Mouse (Mus musculus) cerebellum, adult 11 months (tissue): ENCODE data around the gene Hmgcs1.

Source experiments
- DNase-seq: peaks from one replicate; pipeline ENCODE4 v3.0.0; 2022

Gene Hmgcs1

GRCm38 (mm10) chr13:119754635-119755020 is 64.4 kb downstream of the Hmgcs1 start:
- DNase-seq = no peak

GRCm38 (mm10) chr13:119755141-119755547 is 65.0 kb downstream of the Hmgcs1 start:
- peak; percentile 57 for DNase-seq

- peak; percentile 84 for DNase-seq
These were observed 65.7 kb downstream of the Hmgcs1 start, which contains the start of gene Nim1k for GRCm38 (mm10) chr13:119755681-119756471. Gene Nim1k, minus strand, starts transcription at chr13:119755882.

GRCm38 (mm10) chr13:119756831-119757230 is 66.7 kb downstream of the Hmgcs1 start:
- no peak for DNase-seq
